In the genomic region with DNA sequence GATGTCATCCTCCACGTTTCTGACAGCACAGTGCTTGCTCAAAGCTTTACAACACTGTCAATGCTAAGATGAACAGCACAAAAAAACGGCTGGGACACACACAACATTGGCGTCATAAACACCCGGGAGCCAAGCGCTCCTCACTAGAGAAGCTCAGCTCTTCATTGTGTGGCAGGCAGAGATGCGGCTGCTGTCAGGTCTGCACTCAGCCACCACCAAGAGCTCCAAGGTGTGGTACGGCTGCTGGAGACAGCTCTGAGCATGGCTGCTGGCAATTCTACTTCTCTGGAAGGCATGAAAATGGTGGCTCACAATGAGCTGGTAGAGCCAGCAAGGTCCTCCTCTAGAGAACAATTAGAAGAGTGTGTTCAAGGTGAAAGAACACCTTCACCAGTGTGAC, we compare ENCODE assay signal across 21 mouse cellular contexts. TPM values are rescaled to one million over a fixed set of nuclear protein-coding genes. Genes with fewer than 3 reads are reported as not detected.
DNase-seq lines count a peak whose midpoint lies in the region; ATAC-seq lines count a peak whose summit lies in the region.
"Had no signal": no experiment of that assay in that cellular context is flagged by ENCODE, and none has a peak within 500 bp of the region (broad histone marks: within the 10 kb centered on the region; RNA-seq: fewer than 3 reads in every experiment).

No protein-coding gene starts in this region.

- no peak overlapping the region for H3K9ac ChIP-seq in forebrain, embryonic 11.5 days (ENCODE audit: low read length)
- H3K9ac ChIP-seq in midbrain, embryonic 11.5 days (ENCODE audit: low read length) = no peak overlapping the region
- no peak overlapping the region for H3K9ac ChIP-seq in midbrain, embryonic 15.5 days
- H3K9ac ChIP-seq: intestine, embryonic 15.5 days had no signal

- peaks cover 8% of the 10 kb centered on the region for H3K4me1 ChIP-seq in forebrain, embryonic 11.5 days (replicated peaks; ENCODE audit: control insufficient read depth, insufficient read depth, low read length)
- H3K4me1 ChIP-seq in forebrain, embryonic 10.5 days = peaks cover 21% of the 10 kb centered on the region
- H3K4me1 ChIP-seq in midbrain, embryonic 11.5 days (ENCODE audit: control insufficient read depth, insufficient read depth, low read length) = peaks cover 3% of the 10 kb centered on the region; the same call in 1 of the 2 replicates
- H3K4me1 ChIP-seq in midbrain, embryonic 10.5 days = peaks cover 18% of the 10 kb centered on the region
- H3K4me1 ChIP-seq in midbrain, embryonic 15.5 days = peaks cover 15% of the 10 kb centered on the region
- H3K4me1 ChIP-seq: intestine, embryonic 15.5 days; limb, embryonic 10.5 days; megakaryocyte, embryonic 14.5 days had no signal

- no peaks in the 10 kb centered on the region for H3K27me3 ChIP-seq in forebrain, embryonic 11.5 days (ENCODE audit: control insufficient read depth, insufficient read depth, low read length)
- H3K27me3 ChIP-seq in forebrain, embryonic 10.5 days (ENCODE audit: poor library complexity, severe bottlenecking) = no peaks in the 10 kb centered on the region
- no peaks in the 10 kb centered on the region for H3K27me3 ChIP-seq in midbrain, embryonic 11.5 days (ENCODE audit: control insufficient read depth, insufficient read depth, low read length)
- H3K27me3 ChIP-seq in midbrain, embryonic 10.5 days (ENCODE audit: low read depth, poor library complexity, severe bottlenecking) = no peaks in the 10 kb centered on the region
- peaks cover 3% of the 10 kb centered on the region; the same call in 1 of the 2 replicates for H3K27me3 ChIP-seq in midbrain, embryonic 15.5 days (replicated peaks)
- H3K27me3 ChIP-seq: intestine, embryonic 15.5 days; megakaryocyte, embryonic 14.5 days had no signal

- no peaks in the 10 kb centered on the region; the same call in 1 of the 2 replicates for H3K36me3 ChIP-seq in forebrain, embryonic 11.5 days (ENCODE audit: control insufficient read depth, insufficient read depth, low read length)
- H3K36me3 ChIP-seq in forebrain, embryonic 10.5 days (replicated peaks) = peaks cover 81% of the 10 kb centered on the region
- H3K36me3 ChIP-seq in midbrain, embryonic 11.5 days (ENCODE audit: control insufficient read depth, insufficient read depth, low read length) = peaks cover 7% of the 10 kb centered on the region
- H3K36me3 ChIP-seq in midbrain, embryonic 10.5 days = peaks cover 74% of the 10 kb centered on the region
- no peaks in the 10 kb centered on the region for H3K36me3 ChIP-seq in midbrain, embryonic 15.5 days (replicated peaks)

- H3K27ac ChIP-seq in forebrain, embryonic 11.5 days (ENCODE audit: low read depth, low read length) = no peak overlapping the region
- H3K27ac ChIP-seq in forebrain, embryonic 10.5 days = no peak overlapping the region
- H3K27ac ChIP-seq in midbrain, embryonic 11.5 days (ENCODE audit: low read depth, low read length) = no peak overlapping the region
- no peak overlapping the region for H3K27ac ChIP-seq in midbrain, embryonic 10.5 days (replicated peaks)
- peak overlapping the region; percentile 57; the same call in 1 of the 2 replicates for H3K27ac ChIP-seq in midbrain, embryonic 15.5 days
- H3K27ac ChIP-seq: heart, embryonic 10.5 days; intestine, embryonic 15.5 days; limb, embryonic 10.5 days had no signal

- WGBS in forebrain, embryonic 11.5 days = 84% methylated on average over 7 of the region's 7 CpGs
- 92% methylated on average over 7 of the region's 7 CpGs for WGBS in forebrain, embryonic 10.5 days
- 85% methylated on average over 7 of the region's 7 CpGs for WGBS in midbrain, embryonic 11.5 days
- WGBS in midbrain, embryonic 10.5 days = 86% methylated on average over 7 of the region's 7 CpGs
- WGBS in midbrain, embryonic 15.5 days = 79% methylated on average over 7 of the region's 7 CpGs

- H3K9me3 ChIP-seq in forebrain, embryonic 11.5 days (ENCODE audit: control insufficient read depth, low read length) = no peaks in the 10 kb centered on the region
- no peaks in the 10 kb centered on the region for H3K9me3 ChIP-seq in forebrain, embryonic 10.5 days
- H3K9me3 ChIP-seq in midbrain, embryonic 11.5 days (ENCODE audit: control insufficient read depth, low read length) = no peaks in the 10 kb centered on the region
- no peaks in the 10 kb centered on the region for H3K9me3 ChIP-seq in midbrain, embryonic 10.5 days (replicated peaks)
- H3K9me3 ChIP-seq in midbrain, embryonic 15.5 days = no peaks in the 10 kb centered on the region
- H3K9me3 ChIP-seq: heart, embryonic 10.5 days; intestine, embryonic 15.5 days; limb, embryonic 10.5 days; megakaryocyte, embryonic 14.5 days had no signal

- ATAC-seq in forebrain, embryonic 11.5 days (replicated peaks; ENCODE audit: low FRiP score) = no peak
- no peak for ATAC-seq in midbrain, embryonic 11.5 days (ENCODE audit: low FRiP score)
- ATAC-seq in midbrain, embryonic 15.5 days (replicated peaks) = peak; percentile 34; the same call in 1 of the 2 replicates

- H3K4me2 ChIP-seq in forebrain, embryonic 11.5 days (ENCODE audit: low read depth, low read length, severe bottlenecking) = no peak overlapping the region
- no peak overlapping the region for H3K4me2 ChIP-seq in midbrain, embryonic 11.5 days
- no peak overlapping the region for H3K4me2 ChIP-seq in midbrain, embryonic 15.5 days
- H3K4me2 ChIP-seq: intestine, embryonic 15.5 days; liver, embryonic 11.5 days had no signal

- DNase-seq in forebrain, embryonic 11.5 days (ENCODE audit: low spot score) = peak; percentile 28
- no peak for DNase-seq in forebrain, embryonic 10.5 days (ENCODE audit: extremely low spot score, low spot score)
- peak; percentile 62 for DNase-seq in midbrain, embryonic 11.5 days (ENCODE audit: low spot score, missing footprints)
- no peak for DNase-seq in midbrain, embryonic 10.5 days (ENCODE audit: low spot score)
- DNase-seq in layer of hippocampus, adult 8-10 months (ENCODE audit: low spot score in 2 of 2) = no peak
- no peak for DNase-seq in frontal cortex, postnatal 14 days (ENCODE audit: low spot score in 2 of 2)
- no peak for DNase-seq in adrenal gland, adult 18-20 months (ENCODE audit: low spot score in 2 of 2)
- DNase-seq: adrenal gland, adult 8-10 months; cerebellum, adult 11 months; heart, postnatal 14 days; spleen, adult 18-20 months had no signal

- no peak overlapping the region for H3K4me3 ChIP-seq in forebrain, embryonic 11.5 days (ENCODE audit: low read depth, low read length)
- H3K4me3 ChIP-seq in forebrain, embryonic 10.5 days = no peak overlapping the region
- H3K4me3 ChIP-seq in midbrain, embryonic 11.5 days (ENCODE audit: low read depth, low read length) = no peak overlapping the region
- H3K4me3 ChIP-seq in midbrain, embryonic 10.5 days = no peak overlapping the region
- no peak overlapping the region for H3K4me3 ChIP-seq in midbrain, embryonic 15.5 days
- H3K4me3 ChIP-seq: erythroblast, embryonic 14.5 days; heart, embryonic 10.5 days; intestine, embryonic 15.5 days; layer of hippocampus, adult 2 months; limb, embryonic 10.5 days; megakaryocyte, embryonic 14.5 days had no signal

RNA-seq across cellular contexts. Expression of a gene that starts 26.0 kb away (rescaled TPM):
- 5.1 and 5.9 TPM in 2 replicates for polyA plus RNA-seq in forebrain, embryonic 11.5 days (2014; fragmentation: Nextera tagmentation; extraction: Ambion mirVana)
- polyA plus RNA-seq in forebrain, embryonic 10.5 days (2016; fragmentation: Nextera tagmentation; extraction: Ambion mirVana) = 5.3 and 5.4 TPM in 2 replicates
- 1.9 and 2.4 TPM in 2 replicates for polyA plus RNA-seq in midbrain, embryonic 11.5 days (2014; fragmentation: Nextera tagmentation; extraction: Ambion mirVana)
- polyA plus RNA-seq in midbrain, embryonic 10.5 days (2016; fragmentation: Nextera tagmentation; extraction: Ambion mirVana) = 1.6 and 3.0 TPM in 2 replicates
- polyA plus RNA-seq in midbrain, embryonic 15.5 days (2015; fragmentation: Nextera tagmentation; extraction: Ambion mirVana) = 1.9 and 2.2 TPM in 2 replicates
- total RNA-seq in layer of hippocampus, adult 8-10 months (2022) = not detected
- total RNA-seq in adrenal gland, adult 18-20 months (2021) = not detected
- total RNA-seq: gastrocnemius, postnatal 4 days; heart, postnatal 14 days; layer of hippocampus, adult 2 months; left cerebral cortex, adult 18-20 months had no signal
- polyA plus RNA-seq: erythroblast, embryonic 14.5 days had no signal

RNA-seq across cellular contexts. Expression of a gene that starts 32.7 kb away (rescaled TPM):
- 0.17 and 0.48 TPM in 2 replicates for polyA plus RNA-seq in forebrain, embryonic 11.5 days (2014; fragmentation: Nextera tagmentation; extraction: Ambion mirVana)
- polyA plus RNA-seq in forebrain, embryonic 10.5 days (2016; fragmentation: Nextera tagmentation; extraction: Ambion mirVana) = 0.23 and 0.33 TPM in 2 replicates
- polyA plus RNA-seq in midbrain, embryonic 11.5 days (2014; fragmentation: Nextera tagmentation; extraction: Ambion mirVana) = 0.21 TPM in 1 of 2 replicates, not detected in the other
- 0.15 TPM in 1 of 2 replicates, not detected in the other for polyA plus RNA-seq in midbrain, embryonic 10.5 days (2016; fragmentation: Nextera tagmentation; extraction: Ambion mirVana)
- 0.15 TPM in 1 of 2 replicates, not detected in the other for polyA plus RNA-seq in midbrain, embryonic 15.5 days (2015; fragmentation: Nextera tagmentation; extraction: Ambion mirVana)
- total RNA-seq in layer of hippocampus, adult 8-10 months (2022) = not detected
- total RNA-seq in adrenal gland, adult 18-20 months (2021) = not detected
- total RNA-seq: adrenal gland, adult 8-10 months; heart, postnatal 14 days; layer of hippocampus, adult 2 months had no signal
- polyA plus RNA-seq: erythroblast, embryonic 14.5 days had no signal

Comparison
In these comparisons a context has a peak if more than half of its experiments do, and no peak if none do; other contexts are left out.
1. DNase-seq: peak in forebrain, embryonic 11.5 days (single experiment) and midbrain, embryonic 11.5 days (single experiment); none in forebrain, embryonic 10.5 days (single experiment), midbrain, embryonic 10.5 days (single experiment), layer of hippocampus, adult 8-10 months (0 of 2), frontal cortex, postnatal 14 days (0 of 2) and adrenal gland, adult 18-20 months (0 of 2).